Mouse (Mus musculus): Measurements from ENCODE around the gene Cd52.

DNA sequence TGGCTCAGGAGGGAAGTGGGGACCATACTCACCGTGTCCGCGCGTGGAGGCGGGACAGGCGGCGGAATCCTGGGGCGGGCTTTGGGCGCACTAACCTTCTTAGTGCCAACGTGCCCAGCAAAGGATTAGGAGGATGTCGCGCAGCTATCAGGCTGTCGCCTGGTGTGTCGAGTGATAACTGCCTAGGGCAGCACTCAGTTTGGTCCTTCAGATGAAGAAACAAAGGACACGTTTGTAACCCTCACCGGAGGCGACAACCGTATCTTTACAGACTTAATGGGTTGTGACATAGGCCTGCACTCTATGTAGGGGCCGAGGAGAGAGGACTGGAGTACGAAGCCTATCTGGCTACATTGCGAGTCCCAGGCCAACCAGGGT is 7.8 kb upstream of the Cd52 start:
- TF ChIP-seq EP300 (IDR thresholded peaks at IDR 0.05; ENCODE audit: low read depth) (no peak), CTCF (IDR thresholded peaks at IDR 0.05; ENCODE audit: low read depth) (no peak)
